Mouse (Mus musculus): ENCODE measurements around the gene Ptpn14. TPM values are rescaled to one million over a fixed set of nuclear protein-coding genes. Genes with fewer than 3 reads are reported as not detected.

Ptpn14 gene
- polyA plus RNA-seq, 1 experiment, result 13.6 TPM

GRCm38 (mm10) chr1:189756306-189757053, 28.4 kb downstream of the Ptpn14 start:
- H3K79me2 ChIP-seq (ENCODE audit: control insufficient read depth, insufficient read depth), result peaks cover 35% of the 10 kb centered on the region
- no peaks in the 10 kb centered on the region for H3K36me3 ChIP-seq (ENCODE audit: control insufficient read depth, insufficient read depth)
- TF ChIP-seq POLR2A (IDR thresholded peaks at IDR 0.05; ENCODE audit: insufficient read length, low read depth) (no peak), SRF (IDR thresholded peaks at IDR 0.05; ENCODE audit: control insufficient read depth, insufficient read length, low read depth) (no peak), MYOD1 (IDR thresholded peaks at IDR 0.05; ENCODE audit: control insufficient read depth in 1 of 3, insufficient read length in 2 of 3, low read depth in 2 of 3) (no peak), POLR2AphosphoS2 (IDR thresholded peaks at IDR 0.05; ENCODE audit: insufficient read length, low read depth) (no peak), TCF3 (IDR thresholded peaks at IDR 0.05; ENCODE audit: insufficient read length, low read depth) (no peak), MAX (IDR thresholded peaks at IDR 0.05; ENCODE audit: low read depth) (no peak), REST (IDR thresholded peaks at IDR 0.05; ENCODE audit: insufficient read depth, insufficient read length) (no peak), CEBPB (IDR thresholded peaks at IDR 0.05; ENCODE audit: insufficient read depth, poor library complexity, severe bottlenecking) (no peak), E2F4 (IDR thresholded peaks at IDR 0.05; ENCODE audit: insufficient read depth) (no peak), TCF12 (IDR thresholded peaks at IDR 0.05; ENCODE audit: insufficient read depth, poor library complexity, severe bottlenecking) (no peak)
- H3ac ChIP-seq (ENCODE audit: control insufficient read depth, insufficient read length), result no peak overlapping the region
- no peak overlapping the region for H3K4me2 ChIP-seq (ENCODE audit: low read depth)
- no peaks in the 10 kb centered on the region for H3K27me3 ChIP-seq (ENCODE audit: control insufficient read depth, insufficient read depth, insufficient read length)
- no peak overlapping the region for H3K4me3 ChIP-seq

GRCm38 (mm10) chr1:189757054-189757408, 29.0 kb downstream of the Ptpn14 start:
- Histone ChIP-seq H3K79me2 (ENCODE audit: control insufficient read depth, insufficient read depth) (peaks cover 35% of the 10 kb centered on the region), H3K4me3 (no peak overlapping the region), H3K4me2 (ENCODE audit: low read depth) (no peak overlapping the region), H3ac (ENCODE audit: control insufficient read depth, insufficient read length) (no peak overlapping the region), H3K27me3 (ENCODE audit: control insufficient read depth, insufficient read depth, insufficient read length) (no peaks in the 10 kb centered on the region), H3K36me3 (ENCODE audit: control insufficient read depth, insufficient read depth) (no peaks in the 10 kb centered on the region)
- TF ChIP-seq POLR2AphosphoS2 (IDR thresholded peaks at IDR 0.05; ENCODE audit: insufficient read length, low read depth), result no peak
- TF ChIP-seq MAX (IDR thresholded peaks at IDR 0.05; ENCODE audit: low read depth), result no peak
- no peak for TF ChIP-seq POLR2A (IDR thresholded peaks at IDR 0.05; ENCODE audit: insufficient read length, low read depth)
- no peak for TF ChIP-seq TCF3 (IDR thresholded peaks at IDR 0.05; ENCODE audit: insufficient read length, low read depth)
- TF ChIP-seq REST (IDR thresholded peaks at IDR 0.05; ENCODE audit: insufficient read depth, insufficient read length), result no peak
- no peak for TF ChIP-seq CEBPB (IDR thresholded peaks at IDR 0.05; ENCODE audit: insufficient read depth, poor library complexity, severe bottlenecking)
- no peak for TF ChIP-seq MYOG (IDR thresholded peaks at IDR 0.05; ENCODE audit: control insufficient read depth in 1 of 3, insufficient read depth in 1 of 3, insufficient read length in 2 of 3, low read depth in 2 of 3)
- TF ChIP-seq MYOD1 (IDR thresholded peaks at IDR 0.05; ENCODE audit: control insufficient read depth in 1 of 3, insufficient read length in 2 of 3, low read depth in 2 of 3), result no peak
- TF ChIP-seq TCF12 (IDR thresholded peaks at IDR 0.05; ENCODE audit: insufficient read depth, poor library complexity, severe bottlenecking), result no peak
- TF ChIP-seq E2F4 (IDR thresholded peaks at IDR 0.05; ENCODE audit: insufficient read depth), result no peak
- TF ChIP-seq USF1 (IDR thresholded peaks at IDR 0.05; ENCODE audit: low read depth), result no peak
- no peak for TF ChIP-seq SRF (IDR thresholded peaks at IDR 0.05; ENCODE audit: control insufficient read depth, insufficient read length, low read depth)

GRCm38 (mm10) chr1:189761581-189762021, 33.5 kb downstream of the Ptpn14 start:
- Histone ChIP-seq H3K79me2 (ENCODE audit: control insufficient read depth, insufficient read depth) (peaks cover 35% of the 10 kb centered on the region), H3K4me3 (no peak overlapping the region), H3K36me3 (ENCODE audit: control insufficient read depth, insufficient read depth) (no peaks in the 10 kb centered on the region), H3ac (ENCODE audit: control insufficient read depth, insufficient read length) (no peak overlapping the region), H3K27me3 (ENCODE audit: control insufficient read depth, insufficient read depth, insufficient read length) (no peaks in the 10 kb centered on the region), H3K4me2 (ENCODE audit: low read depth) (no peak overlapping the region)
- no peak for TF ChIP-seq POLR2AphosphoS2 (IDR thresholded peaks at IDR 0.05; ENCODE audit: insufficient read length, low read depth)
- TF ChIP-seq MYOG (IDR thresholded peaks at IDR 0.05; ENCODE audit: control insufficient read depth in 1 of 3, insufficient read depth in 1 of 3, insufficient read length in 2 of 3, low read depth in 2 of 3), result no peak

GRCm38 (mm10) chr1:189764258-189764657, 36.2 kb downstream of the Ptpn14 start:
- no peaks in the 10 kb centered on the region for H3K36me3 ChIP-seq (ENCODE audit: control insufficient read depth, insufficient read depth)
- no peak for TF ChIP-seq CEBPB (IDR thresholded peaks at IDR 0.05; ENCODE audit: insufficient read depth, poor library complexity, severe bottlenecking)
- no peak for TF ChIP-seq MYOG (IDR thresholded peaks at IDR 0.05; ENCODE audit: control insufficient read depth in 1 of 3, insufficient read depth in 1 of 3, insufficient read length in 2 of 3, low read depth in 2 of 3)
- no peak for TF ChIP-seq TCF3 (IDR thresholded peaks at IDR 0.05; ENCODE audit: insufficient read length, low read depth)
- no peak for TF ChIP-seq SRF (IDR thresholded peaks at IDR 0.05; ENCODE audit: control insufficient read depth, insufficient read length, low read depth)
- TF ChIP-seq USF1 (IDR thresholded peaks at IDR 0.05; ENCODE audit: low read depth), result no peak
- no peak for TF ChIP-seq MAX (IDR thresholded peaks at IDR 0.05; ENCODE audit: low read depth)
- no peak for TF ChIP-seq MYOD1 (IDR thresholded peaks at IDR 0.05; ENCODE audit: control insufficient read depth in 1 of 3, insufficient read length in 2 of 3, low read depth in 2 of 3)
- no peak for TF ChIP-seq TCF12 (IDR thresholded peaks at IDR 0.05; ENCODE audit: insufficient read depth, poor library complexity, severe bottlenecking)
- no peak for TF ChIP-seq REST (IDR thresholded peaks at IDR 0.05; ENCODE audit: insufficient read depth, insufficient read length)
- TF ChIP-seq POLR2A (IDR thresholded peaks at IDR 0.05; ENCODE audit: insufficient read length, low read depth), result no peak
- TF ChIP-seq POLR2AphosphoS2 (IDR thresholded peaks at IDR 0.05; ENCODE audit: insufficient read length, low read depth), result no peak
- no peak for TF ChIP-seq E2F4 (IDR thresholded peaks at IDR 0.05; ENCODE audit: insufficient read depth)
- H3K79me2 ChIP-seq (ENCODE audit: control insufficient read depth, insufficient read depth), result peaks cover 52% of the 10 kb centered on the region
- no peaks in the 10 kb centered on the region for H3K27me3 ChIP-seq (ENCODE audit: control insufficient read depth, insufficient read depth, insufficient read length)
- no peak overlapping the region for H3K4me2 ChIP-seq (ENCODE audit: low read depth)
- H3ac ChIP-seq (ENCODE audit: control insufficient read depth, insufficient read length), result no peak overlapping the region
- H3K4me3 ChIP-seq, result no peak overlapping the region

GRCm38 (mm10) chr1:189767164-189767563, 39.1 kb downstream of the Ptpn14 start:
- no peaks in the 10 kb centered on the region for H3K36me3 ChIP-seq (ENCODE audit: control insufficient read depth, insufficient read depth)
- peaks cover 68% of the 10 kb centered on the region for H3K79me2 ChIP-seq (ENCODE audit: control insufficient read depth, insufficient read depth)
- TF ChIP-seq MYOG (IDR thresholded peaks at IDR 0.05; ENCODE audit: control insufficient read depth in 1 of 3, insufficient read depth in 1 of 3, insufficient read length in 2 of 3, low read depth in 2 of 3) (no peak), MYOD1 (IDR thresholded peaks at IDR 0.05; ENCODE audit: control insufficient read depth in 1 of 3, insufficient read length in 2 of 3, low read depth in 2 of 3) (no peak), TCF3 (IDR thresholded peaks at IDR 0.05; ENCODE audit: insufficient read length, low read depth) (no peak), REST (IDR thresholded peaks at IDR 0.05; ENCODE audit: insufficient read depth, insufficient read length) (no peak), TCF12 (IDR thresholded peaks at IDR 0.05; ENCODE audit: insufficient read depth, poor library complexity, severe bottlenecking) (no peak), POLR2AphosphoS2 (IDR thresholded peaks at IDR 0.05; ENCODE audit: insufficient read length, low read depth) (no peak)
- H3K4me3 ChIP-seq, result no peak overlapping the region
- H3K4me2 ChIP-seq (ENCODE audit: low read depth), result no peak overlapping the region
- no peak overlapping the region for H3ac ChIP-seq (ENCODE audit: control insufficient read depth, insufficient read length)
- H3K27me3 ChIP-seq (ENCODE audit: control insufficient read depth, insufficient read depth, insufficient read length), result no peaks in the 10 kb centered on the region

All from myocyte (in vitro differentiated cells).